15 mouse cellular contexts compared by ENCODE assay signal in the genomic region with DNA sequence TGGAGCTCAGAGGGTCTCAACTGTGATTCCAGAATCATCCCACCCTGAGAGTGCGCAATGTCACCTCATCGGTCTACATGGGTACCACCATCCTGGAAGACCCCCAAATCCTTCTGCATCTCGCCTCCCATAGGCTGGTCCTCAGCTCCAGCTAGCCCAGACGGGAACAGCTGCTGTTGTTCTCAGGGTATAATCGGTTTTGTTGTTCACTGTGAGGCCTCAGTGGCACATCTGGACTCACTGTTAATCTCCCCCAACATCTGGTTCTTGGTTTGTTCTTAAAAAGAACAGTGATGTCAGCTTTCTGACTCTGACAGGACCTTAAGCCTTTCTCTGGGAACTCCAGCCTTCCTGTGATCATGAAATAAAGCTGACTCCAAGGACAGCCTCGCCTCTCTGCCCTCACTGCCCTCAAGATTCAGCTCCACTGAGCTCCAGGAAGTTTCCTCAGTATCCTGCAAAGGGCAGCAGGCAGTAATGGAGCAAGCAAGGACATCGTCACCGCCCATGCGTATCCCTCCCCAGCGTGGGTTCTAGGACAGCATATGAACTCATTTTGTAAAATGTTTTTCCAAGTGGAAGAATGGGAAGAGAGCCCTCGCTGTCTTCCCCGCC. TPM values are rescaled to one million over a fixed set of nuclear protein-coding genes. Genes with fewer than 3 reads are reported as not detected.
A peak's percentile ranks its signal among the peaks of the same experiment; 100 is the strongest.
DNase-seq lines count a peak whose midpoint lies in the region; ATAC-seq lines count a peak whose summit lies in the region.
"Had no signal": no experiment of that assay in that cellular context is flagged by ENCODE, and none has a peak within 500 bp of the region (broad histone marks: within the 10 kb centered on the region; RNA-seq: fewer than 3 reads in every experiment).

No protein-coding gene starts in this region.

- H3K4me3 ChIP-seq in heart, embryonic 11.5 days (ENCODE audit: low read depth, low read length) = no peak overlapping the region
- no peak overlapping the region for H3K4me3 ChIP-seq in limb, embryonic 11.5 days (ENCODE audit: low read depth, low read length)

- H3K9ac ChIP-seq in heart, embryonic 11.5 days (ENCODE audit: low read depth, low read length) = no peak overlapping the region
- no peak overlapping the region for H3K9ac ChIP-seq in limb, embryonic 11.5 days (ENCODE audit: low read length)

- H3K9me3 ChIP-seq in heart, embryonic 11.5 days (replicated peaks; ENCODE audit: control insufficient read depth, low read length) = no peaks in the 10 kb centered on the region
- H3K9me3 ChIP-seq in limb, embryonic 11.5 days (ENCODE audit: control insufficient read depth, low read length) = no peaks in the 10 kb centered on the region

- WGBS in heart, embryonic 11.5 days (ENCODE audit: insufficient replicate concordance) = 70% methylated on average over 12 of the region's 12 CpGs
- WGBS in limb, embryonic 11.5 days = 45% methylated on average over 12 of the region's 12 CpGs

- no peaks in the 10 kb centered on the region for H3K36me3 ChIP-seq in heart, embryonic 11.5 days (ENCODE audit: control insufficient read depth, insufficient read depth, low read length)
- no peaks in the 10 kb centered on the region for H3K36me3 ChIP-seq in limb, embryonic 11.5 days (ENCODE audit: control insufficient read depth, insufficient read depth, low read length)

- H3K4me1 ChIP-seq in heart, embryonic 11.5 days (ENCODE audit: control insufficient read depth, insufficient read depth, low read length) = peaks cover 8% of the 10 kb centered on the region
- H3K4me1 ChIP-seq in limb, embryonic 11.5 days (ENCODE audit: control insufficient read depth, insufficient read depth, low read length) = 0 out of 2 replicates have a peak, but pooled peaks cover 4% of the 10 kb centered on the region

- no peak overlapping the region for H3K4me2 ChIP-seq in heart, embryonic 11.5 days
- H3K4me2 ChIP-seq in limb, embryonic 11.5 days (ENCODE audit: low read depth, severe bottlenecking) = no peak overlapping the region

- no peaks in the 10 kb centered on the region for H3K27me3 ChIP-seq in heart, embryonic 11.5 days (ENCODE audit: control insufficient read depth, insufficient read depth, low read length)
- H3K27me3 ChIP-seq in limb, embryonic 11.5 days (ENCODE audit: control insufficient read depth, insufficient read depth, low read length) = no peaks in the 10 kb centered on the region

- no peak for ATAC-seq in heart, embryonic 11.5 days (replicated peaks; ENCODE audit: insufficient number of reproducible peaks, low FRiP score, low TSS enrichment)
- ATAC-seq in limb, embryonic 11.5 days (ENCODE audit: insufficient number of reproducible peaks, low FRiP score, low TSS enrichment, low read depth) = peak; percentile 69; the same call in 1 of the 2 replicates

- DNase-seq in heart, adult 11 months = peak; percentile 96
- peak; percentile 26 for DNase-seq in lung, postnatal 36 days
- DNase-seq in lung, postnatal 4 days = no peak
- peak; percentile 39 for DNase-seq in limb, embryonic 11.5 days (ENCODE audit: low spot score)
- no peak for DNase-seq in ovary, adult 18-20 months (ENCODE audit: low spot score)
- no peak for DNase-seq in left cerebral cortex, adult 11 months (ENCODE audit: low spot score)
- no peak for DNase-seq in cerebellum, postnatal 4 days (ENCODE audit: low spot score in 2 of 2)
- DNase-seq: B cell, adult 2 months; cerebellum, postnatal 10 days; liver; midbrain, embryonic 14.5 days; thymus, adult 18-20 months had no signal

- no peak overlapping the region for H3K27ac ChIP-seq in heart, embryonic 11.5 days (ENCODE audit: low read depth, low read length)
- H3K27ac ChIP-seq in limb, embryonic 11.5 days (replicated peaks; ENCODE audit: low read depth, low read length) = no peak overlapping the region

RNA-seq across cellular contexts. Expression of a gene that starts 11.2 kb away (rescaled TPM):
- 0.10 TPM in 1 of 2 replicates, not detected in the other for polyA plus RNA-seq in heart, embryonic 11.5 days (2014; fragmentation: Nextera tagmentation; extraction: Ambion mirVana)
- polyA plus RNA-seq in limb, embryonic 11.5 days (2014; fragmentation: Nextera tagmentation; extraction: Ambion mirVana) = 0.10 TPM in 1 of 2 replicates, not detected in the other
- polyA plus RNA-seq: intestine, embryonic 14.5 days; midbrain, embryonic 14.5 days; neural tube, embryonic 11.5 days had no signal

RNA-seq across cellular contexts. Expression of a gene that starts 35.6 kb away (rescaled TPM):
- 0.59 and 0.64 TPM in 2 replicates for polyA plus RNA-seq in heart, embryonic 11.5 days (2014; fragmentation: Nextera tagmentation; extraction: Ambion mirVana)
- polyA plus RNA-seq in limb, embryonic 11.5 days (2014; fragmentation: Nextera tagmentation; extraction: Ambion mirVana) = 0.55 and 0.88 TPM in 2 replicates

Comparison
In these comparisons a context has a peak if more than half of its experiments do, and no peak if none do; other contexts are left out.
1. DNase-seq: peak in heart, adult 11 months (single experiment), lung, postnatal 36 days (single experiment) and limb, embryonic 11.5 days (single experiment); none in lung, postnatal 4 days (0 of 2), ovary, adult 18-20 months (single experiment), left cerebral cortex, adult 11 months (single experiment) and cerebellum, postnatal 4 days (0 of 2).